Mouse (Mus musculus): ENCODE measurements around the gene Wdr35. TPM values are rescaled to one million over a fixed set of nuclear protein-coding genes. Genes with fewer than 3 reads are reported as not detected.

Gene Wdr35
- polyA plus RNA-seq, 1 experiment from 2014 or later, result 28.0 TPM

GRCm38 (mm10) chr12:8975076-8975475 lies 1.4 kb downstream of the Wdr35 start:
- WGBS, result 91% methylated on average over 3 of the region's 3 CpGs
- no peak overlapping the region for H3K4me3 ChIP-seq (ENCODE audit: low read depth, low read length)
- peak overlapping the region; percentile 57 for H3K4me2 ChIP-seq (ENCODE audit: low read depth, low read length, severe bottlenecking)

GRCm38 (mm10) chr12:8993231-8993630 lies 19.5 kb downstream of the Wdr35 start:
- H3K9ac ChIP-seq (ENCODE audit: low read length), result no peak overlapping the region
- H3K4me3 ChIP-seq (ENCODE audit: low read depth, low read length), result no peak overlapping the region
- no peaks in the 10 kb centered on the region for H3K9me3 ChIP-seq (ENCODE audit: control insufficient read depth, low read length)
- H3K36me3 ChIP-seq (ENCODE audit: control insufficient read depth, insufficient read depth, low read length), result no peaks in the 10 kb centered on the region; the same call in 1 of the 2 replicates
- 78% methylated on average over 8 of the region's 8 CpGs for WGBS
- no peaks in the 10 kb centered on the region for H3K4me1 ChIP-seq (replicated peaks; ENCODE audit: control insufficient read depth, insufficient read depth, low read length)
- H3K27me3 ChIP-seq (ENCODE audit: control insufficient read depth, insufficient read depth, low read length), result no peaks in the 10 kb centered on the region
- no peak overlapping the region for H3K4me2 ChIP-seq (ENCODE audit: low read depth, low read length, severe bottlenecking)
- H3K27ac ChIP-seq (ENCODE audit: low read depth, low read length), result no peak overlapping the region
- DNase-seq (ENCODE audit: low spot score) (no peak), ATAC-seq (replicated peaks; ENCODE audit: low FRiP score) (no peak)

More at GRCm38 (mm10) chr12:8975076-8975475, 1.4 kb downstream of the Wdr35 start:
- Histone ChIP-seq H3K36me3 (ENCODE audit: control insufficient read depth, insufficient read depth, low read length) (no peaks in the 10 kb centered on the region; the same call in 1 of the 2 replicates), H3K27me3 (ENCODE audit: control insufficient read depth, insufficient read depth, low read length) (no peaks in the 10 kb centered on the region; the same call in 1 of the 2 replicates), H3K27ac (ENCODE audit: low read depth, low read length) (no peak overlapping the region), H3K9ac (ENCODE audit: low read length) (no peak overlapping the region), H3K4me1 (replicated peaks; ENCODE audit: control insufficient read depth, insufficient read depth, low read length) (peaks cover 5% of the 10 kb centered on the region; the same call in 1 of the 2 replicates), H3K9me3 (ENCODE audit: control insufficient read depth, low read length) (no peaks in the 10 kb centered on the region)
- ATAC-seq (replicated peaks; ENCODE audit: low FRiP score) (no peak), DNase-seq (ENCODE audit: low spot score) (no peak)

- 89% methylated on average over 4 of the region's 4 CpGs for WGBS
- no peaks in the 10 kb centered on the region for H3K4me1 ChIP-seq (replicated peaks; ENCODE audit: control insufficient read depth, insufficient read depth, low read length)
These were observed 24.6 kb downstream of the Wdr35 start for GRCm38 (mm10) chr12:8998318-8998717.

DNA sequence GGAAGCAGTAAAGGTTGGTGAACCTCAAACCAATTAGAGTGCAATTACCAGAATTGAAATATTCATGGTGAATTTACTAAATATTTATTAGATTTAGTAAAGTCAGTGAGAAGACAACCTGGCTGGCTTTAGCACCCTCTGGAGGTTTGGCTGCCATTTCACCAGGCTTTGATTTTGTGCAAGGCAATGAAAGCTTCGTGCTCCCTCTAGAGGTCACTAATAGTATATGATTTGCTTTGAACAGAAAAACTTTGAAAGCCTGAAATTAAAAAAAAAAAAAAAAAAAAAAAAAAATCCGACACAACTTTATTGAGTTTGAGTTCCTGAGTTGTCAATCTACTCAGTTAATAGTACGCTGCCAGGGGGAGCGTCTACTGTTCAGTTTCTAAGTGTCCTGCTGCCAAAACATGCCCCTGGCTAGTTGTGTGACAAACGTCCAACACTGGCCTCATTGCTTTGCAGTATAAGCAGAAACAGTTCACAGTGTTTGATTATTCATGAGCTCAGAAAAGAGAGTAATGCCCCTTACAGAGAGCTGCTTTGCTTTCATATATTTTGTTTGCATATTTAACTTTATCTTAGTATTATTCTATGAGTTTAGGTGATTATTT lies 28.5 kb downstream of the Wdr35 start:
- WGBS, result 12% methylated on average over 5 of the region's 5 CpGs
- Histone ChIP-seq H3K4me1 (replicated peaks; ENCODE audit: control insufficient read depth, insufficient read depth, low read length) (no peaks in the 10 kb centered on the region), H3K4me2 (ENCODE audit: low read depth, low read length, severe bottlenecking) (no peak overlapping the region), H3K27me3 (ENCODE audit: control insufficient read depth, insufficient read depth, low read length) (no peaks in the 10 kb centered on the region), H3K36me3 (ENCODE audit: control insufficient read depth, insufficient read depth, low read length) (no peaks in the 10 kb centered on the region; the same call in 1 of the 2 replicates), H3K27ac (ENCODE audit: low read depth, low read length) (no peak overlapping the region), H3K4me3 (ENCODE audit: low read depth, low read length) (no peak overlapping the region), H3K9me3 (ENCODE audit: control insufficient read depth, low read length) (no peaks in the 10 kb centered on the region), H3K9ac (ENCODE audit: low read length) (no peak overlapping the region)
- ATAC-seq (replicated peaks; ENCODE audit: low FRiP score), result peak; percentile 56; the same call in 1 of the 2 replicates
- DNase-seq (ENCODE audit: low spot score), result peak; percentile 69

More at GRCm38 (mm10) chr12:8998318-8998717, 24.6 kb downstream of the Wdr35 start:
- no peak overlapping the region for H3K27ac ChIP-seq (ENCODE audit: low read depth, low read length)
- H3K9ac ChIP-seq (ENCODE audit: low read length), result no peak overlapping the region
- no peaks in the 10 kb centered on the region for H3K9me3 ChIP-seq (ENCODE audit: control insufficient read depth, low read length)
- DNase-seq (ENCODE audit: low spot score) (no peak), ATAC-seq (replicated peaks; ENCODE audit: low FRiP score) (no peak)
- H3K4me3 ChIP-seq (ENCODE audit: low read depth, low read length), result no peak overlapping the region
- no peaks in the 10 kb centered on the region for H3K27me3 ChIP-seq (ENCODE audit: control insufficient read depth, insufficient read depth, low read length)
- no peak overlapping the region for H3K4me2 ChIP-seq (ENCODE audit: low read depth, low read length, severe bottlenecking)
- no peaks in the 10 kb centered on the region; the same call in 1 of the 2 replicates for H3K36me3 ChIP-seq (ENCODE audit: control insufficient read depth, insufficient read depth, low read length)

DNA sequence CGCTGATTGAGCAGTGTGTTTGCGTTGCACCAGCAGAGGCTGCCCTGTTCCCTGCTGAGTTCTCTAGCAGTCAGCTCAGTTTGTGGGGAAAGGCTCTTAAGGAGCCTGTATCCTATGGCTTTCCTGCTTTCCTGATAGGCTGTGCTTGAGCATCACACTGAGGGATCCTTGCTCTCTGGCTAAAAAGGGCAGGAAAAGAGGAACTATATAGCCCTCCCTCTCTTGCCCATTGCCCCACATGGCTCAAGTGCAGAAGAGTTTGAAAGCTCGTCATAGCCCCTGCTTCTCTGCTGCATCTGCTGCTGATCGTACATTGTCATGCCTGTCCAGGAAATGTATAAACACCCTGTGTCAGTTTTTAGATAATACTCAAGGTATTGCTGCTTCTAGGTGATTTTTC lies 33.5 kb downstream of the Wdr35 start:
- H3K9ac ChIP-seq (ENCODE audit: low read length), result no peak overlapping the region
- H3K4me2 ChIP-seq (ENCODE audit: low read depth, low read length, severe bottlenecking), result no peak overlapping the region
- 70% methylated on average over 4 of the region's 4 CpGs for WGBS
- no peak overlapping the region for H3K4me3 ChIP-seq (ENCODE audit: low read depth, low read length)
- no peak overlapping the region for H3K27ac ChIP-seq (ENCODE audit: low read depth, low read length)
- no peaks in the 10 kb centered on the region for H3K36me3 ChIP-seq (ENCODE audit: control insufficient read depth, insufficient read depth, low read length)
- H3K27me3 ChIP-seq (ENCODE audit: control insufficient read depth, insufficient read depth, low read length), result no peaks in the 10 kb centered on the region
- ATAC-seq (replicated peaks; ENCODE audit: low FRiP score) (no peak), DNase-seq (ENCODE audit: low spot score) (no peak)
- H3K4me1 ChIP-seq (replicated peaks; ENCODE audit: control insufficient read depth, insufficient read depth, low read length), result no peaks in the 10 kb centered on the region
- no peaks in the 10 kb centered on the region for H3K9me3 ChIP-seq (ENCODE audit: control insufficient read depth, low read length)

GRCm38 (mm10) chr12:9007811-9008210 lies 34.1 kb downstream of the Wdr35 start:
- WGBS, result 94% methylated on average over 6 of the region's 6 CpGs
- no peak for DNase-seq (ENCODE audit: low spot score)
- no peak overlapping the region for H3K4me2 ChIP-seq (ENCODE audit: low read depth, low read length, severe bottlenecking)
- H3K9ac ChIP-seq (ENCODE audit: low read length), result no peak overlapping the region
- no peak overlapping the region for H3K27ac ChIP-seq (ENCODE audit: low read depth, low read length)
- no peak overlapping the region for H3K4me3 ChIP-seq (ENCODE audit: low read depth, low read length)
- no peaks in the 10 kb centered on the region for H3K9me3 ChIP-seq (ENCODE audit: control insufficient read depth, low read length)
- no peaks in the 10 kb centered on the region for H3K36me3 ChIP-seq (ENCODE audit: control insufficient read depth, insufficient read depth, low read length)
- no peaks in the 10 kb centered on the region for H3K27me3 ChIP-seq (ENCODE audit: control insufficient read depth, insufficient read depth, low read length)
- H3K4me1 ChIP-seq (replicated peaks; ENCODE audit: control insufficient read depth, insufficient read depth, low read length), result no peaks in the 10 kb centered on the region
- ATAC-seq (replicated peaks; ENCODE audit: low FRiP score), result no peak

DNA sequence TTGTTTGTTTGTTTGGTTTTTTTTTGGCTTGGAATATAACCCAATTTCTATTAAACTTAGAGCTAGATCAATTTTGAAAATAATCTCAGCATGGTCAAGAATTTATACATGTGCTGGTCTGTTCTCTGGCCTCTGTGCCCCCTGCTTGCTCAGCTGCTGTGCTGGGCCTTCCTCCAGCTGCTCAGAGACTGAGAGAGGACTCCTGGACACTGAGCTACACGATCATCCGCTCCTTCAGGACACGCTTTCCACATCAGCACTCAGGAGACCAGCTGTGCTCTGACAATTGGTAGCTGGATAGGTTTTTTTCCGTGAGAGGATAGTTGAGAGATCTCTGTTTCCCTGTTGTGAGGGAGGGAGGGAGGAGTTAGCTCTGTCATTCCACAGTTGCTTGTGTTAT lies 36.6 kb downstream of the Wdr35 start:
- H3K4me2 ChIP-seq (ENCODE audit: low read depth, low read length, severe bottlenecking), result no peak overlapping the region
- no peaks in the 10 kb centered on the region for H3K36me3 ChIP-seq (ENCODE audit: control insufficient read depth, insufficient read depth, low read length)
- H3K27me3 ChIP-seq (ENCODE audit: control insufficient read depth, insufficient read depth, low read length), result no peaks in the 10 kb centered on the region
- DNase-seq (ENCODE audit: low spot score) (no peak), ATAC-seq (replicated peaks; ENCODE audit: low FRiP score) (no peak)
- H3K27ac ChIP-seq (ENCODE audit: low read depth, low read length), result no peak overlapping the region
- no peaks in the 10 kb centered on the region for H3K4me1 ChIP-seq (replicated peaks; ENCODE audit: control insufficient read depth, insufficient read depth, low read length)
- H3K9ac ChIP-seq (ENCODE audit: low read length), result no peak overlapping the region
- WGBS, result 78% methylated on average over 4 of the region's 4 CpGs
- no peaks in the 10 kb centered on the region for H3K9me3 ChIP-seq (ENCODE audit: control insufficient read depth, low read length)
- H3K4me3 ChIP-seq (ENCODE audit: low read depth, low read length), result no peak overlapping the region

DNA sequence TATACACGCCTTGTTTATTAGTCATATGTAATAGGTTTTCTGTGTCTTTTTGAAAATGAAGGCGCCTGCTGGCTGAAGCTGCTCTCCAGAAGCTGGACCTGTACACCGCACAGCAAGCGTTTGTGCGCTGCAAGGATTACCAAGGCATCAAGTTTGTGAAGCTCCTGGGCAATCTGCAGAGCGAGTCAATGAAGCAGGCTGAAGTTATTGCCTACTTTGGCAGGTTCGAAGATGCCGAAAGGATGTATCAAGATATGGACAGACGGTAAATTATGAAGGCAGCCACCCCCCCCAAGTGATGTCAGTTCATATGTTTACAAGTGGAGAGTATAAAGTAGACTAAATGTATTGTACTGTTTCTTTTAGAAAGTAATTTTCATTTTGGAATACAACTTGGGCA lies 42.7 kb downstream of the Wdr35 start:
- ATAC-seq (replicated peaks; ENCODE audit: low FRiP score) (no peak), DNase-seq (ENCODE audit: low spot score) (no peak)
- Histone ChIP-seq H3K36me3 (ENCODE audit: control insufficient read depth, insufficient read depth, low read length) (no peaks in the 10 kb centered on the region; the same call in 1 of the 2 replicates), H3K27ac (ENCODE audit: low read depth, low read length) (no peak overlapping the region), H3K4me1 (replicated peaks; ENCODE audit: control insufficient read depth, insufficient read depth, low read length) (no peaks in the 10 kb centered on the region), H3K4me2 (ENCODE audit: low read depth, low read length, severe bottlenecking) (no peak overlapping the region), H3K4me3 (ENCODE audit: low read depth, low read length) (no peak overlapping the region), H3K9me3 (ENCODE audit: control insufficient read depth, low read length) (no peaks in the 10 kb centered on the region), H3K27me3 (ENCODE audit: control insufficient read depth, insufficient read depth, low read length) (no peaks in the 10 kb centered on the region), H3K9ac (ENCODE audit: low read length) (no peak overlapping the region)
- 93% methylated on average over 9 of the region's 9 CpGs for WGBS

DNA sequence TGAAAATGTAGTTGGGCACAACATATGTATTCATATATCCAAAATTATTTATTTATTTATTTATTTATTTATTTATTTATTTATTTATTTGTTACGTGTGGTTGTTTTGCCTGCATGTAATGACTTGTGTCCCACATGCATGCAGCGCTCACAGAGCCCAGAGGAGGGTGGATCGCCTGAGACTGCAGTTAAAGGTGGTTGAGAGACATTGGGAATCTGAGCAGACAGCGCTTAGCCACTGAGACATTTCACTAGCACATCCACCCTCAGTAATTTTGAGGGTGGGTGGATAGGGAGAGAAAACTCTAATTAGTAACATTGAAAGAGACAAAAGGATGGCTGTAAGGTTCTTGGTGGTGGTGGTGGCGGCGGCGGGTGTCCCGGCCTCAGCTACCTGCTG lies 46.7 kb downstream of the Wdr35 start:
- DNase-seq (ENCODE audit: low spot score) (no peak), ATAC-seq (replicated peaks; ENCODE audit: low FRiP score) (no peak)
- Histone ChIP-seq H3K4me2 (ENCODE audit: low read depth, low read length, severe bottlenecking) (no peak overlapping the region), H3K4me3 (ENCODE audit: low read depth, low read length) (no peak overlapping the region), H3K4me1 (replicated peaks; ENCODE audit: control insufficient read depth, insufficient read depth, low read length) (no peaks in the 10 kb centered on the region), H3K9me3 (ENCODE audit: control insufficient read depth, low read length) (no peaks in the 10 kb centered on the region), H3K27me3 (ENCODE audit: control insufficient read depth, insufficient read depth, low read length) (no peaks in the 10 kb centered on the region), H3K36me3 (ENCODE audit: control insufficient read depth, insufficient read depth, low read length) (no peaks in the 10 kb centered on the region; the same call in 1 of the 2 replicates), H3K27ac (ENCODE audit: low read depth, low read length) (no peak overlapping the region), H3K9ac (ENCODE audit: low read length) (no peak overlapping the region)
- 86% methylated on average over 8 of the region's 8 CpGs for WGBS
